Mouse (Mus musculus) MEL (cell line): ENCODE measurements around the gene Ccdc141.

Experiments used
- CHD2 ChIP-seq: IDR thresholded peaks from 2 replicates; pipeline ENCODE4 v1.6.1; 2011; ENCODE audit warnings: low read length, improper control_type of control experiment
- E2F4 ChIP-seq: IDR thresholded peaks from 2 replicates; pipeline ENCODE4 v1.6.1; 2011; ENCODE audit warnings: low read depth, low read length, improper control_type of control experiment, borderline replicate concordance
- MAX ChIP-seq: IDR thresholded peaks from 2 replicates; pipeline ENCODE4 v1.6.1; 2011; ENCODE audit warnings: low read length, improper control_type of control experiment
- POLR2A ChIP-seq, 2 experiments: IDR thresholded peaks; 2 replicates each; pipeline ENCODE4 v1.6.1; 2011 to 2012; ENCODE audit warnings: low read length in 2 of 2, mild to moderate bottlenecking in 2 of 2, control low read depth in 1 of 2, improper control_type of control experiment in 1 of 2, low read depth in 1 of 2, moderate library complexity in 1 of 2; ENCODE audit not compliant: control insufficient read depth in 1 of 2, insufficient read depth in 1 of 2, poor library complexity in 1 of 2
- POLR2AphosphoS2 ChIP-seq: IDR thresholded peaks from 2 replicates; pipeline ENCODE4 v1.6.1; 2011; ENCODE audit warnings: low read length, improper control_type of control experiment
- ZMIZ1 ChIP-seq: IDR thresholded peaks from 2 replicates; pipeline ENCODE4 v1.6.1; 2012; ENCODE audit warnings: low read depth, mild to moderate bottlenecking, inconsistent platforms, low read length, improper control_type of control experiment, moderate library complexity

DNA sequence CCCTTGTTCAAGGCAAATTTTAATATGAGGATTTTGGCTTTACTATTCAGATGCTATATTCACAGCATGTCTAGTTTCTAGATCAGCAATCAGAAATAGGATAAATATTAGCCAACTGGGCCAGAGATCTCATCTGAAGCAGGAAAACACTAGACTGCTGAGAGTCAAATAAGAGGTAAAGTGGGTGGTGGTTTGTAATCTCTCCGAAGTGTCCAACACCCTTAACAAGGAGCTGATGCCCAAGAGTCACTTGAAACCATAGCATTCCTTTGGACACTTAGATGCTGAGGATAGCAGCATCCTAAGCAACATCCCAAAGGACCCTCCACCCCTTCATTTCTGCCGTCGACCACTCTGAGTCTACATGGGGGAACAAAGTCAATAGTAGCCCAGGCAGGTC, 5.8 kb downstream of the Ccdc141 start:
- TF ChIP-seq POLR2AphosphoS2 (no peak), POLR2A (IDR thresholded peaks at IDR 0.05; ENCODE audit: control insufficient read depth in 1 of 2, insufficient read depth in 1 of 2, low read depth in 1 of 2, low read length in 2 of 2, poor library complexity in 1 of 2) (no peak), MAX (no peak), ZMIZ1 (no peak), CHD2 (no peak), E2F4 (no peak)
